Mouse (Mus musculus): Measurements from ENCODE around the gene Grid2. TPM values are rescaled to one million over a fixed set of nuclear protein-coding genes. Genes with fewer than 3 reads are reported as not detected.

The Grid2 gene
- total RNA-seq, 4 experiments from 2014 or later: 0.03 to 1.5 (median 0.22) TPM; not detected in 1

- no peak for DNase-seq
Measured at GRCm38 (mm10) chr6:64326936-64327335, 1071.3 kb downstream of the Grid2 start.

- DNase-seq: no peak
Measured at GRCm38 (mm10) chr6:64327876-64328275, 1072.2 kb downstream of the Grid2 start.

GRCm38 (mm10) chr6:64398413-64399098, 1142.9 kb downstream of the Grid2 start:
- DNase-seq: no peak

GRCm38 (mm10) chr6:64427658-64428057, 1172.0 kb downstream of the Grid2 start:
- no peak for DNase-seq

GRCm38 (mm10) chr6:64428898-64429297, 1173.2 kb downstream of the Grid2 start:
- no peak for DNase-seq

- no peak for DNase-seq
Measured at GRCm38 (mm10) chr6:64448127-64448526, 1192.5 kb downstream of the Grid2 start.

GRCm38 (mm10) chr6:64448864-64449355, 1193.2 kb downstream of the Grid2 start:
- no peak for DNase-seq

GRCm38 (mm10) chr6:64450770-64451169, 1195.1 kb downstream of the Grid2 start:
- DNase-seq: no peak

GRCm38 (mm10) chr6:64479884-64480283, 1224.2 kb downstream of the Grid2 start:
- DNase-seq: no peak

GRCm38 (mm10) chr6:64480592-64480991, 1224.9 kb downstream of the Grid2 start:
- DNase-seq: no peak

- DNase-seq: no peak
Measured at GRCm38 (mm10) chr6:64490313-64491067, 1234.8 kb downstream of the Grid2 start.

GRCm38 (mm10) chr6:64504394-64504793, 1248.7 kb downstream of the Grid2 start:
- no peak for DNase-seq

- no peak for DNase-seq
Measured at GRCm38 (mm10) chr6:64542168-64542567, 1286.5 kb downstream of the Grid2 start.

- no peak for DNase-seq
Measured at GRCm38 (mm10) chr6:64553645-64554044, 1298.0 kb downstream of the Grid2 start.

GRCm38 (mm10) chr6:64555220-64555619, 1299.5 kb downstream of the Grid2 start:
- no peak for DNase-seq

- no peak for DNase-seq
Measured at GRCm38 (mm10) chr6:64568599-64568998, 1312.9 kb downstream of the Grid2 start.

GRCm38 (mm10) chr6:64581338-64581737, 1325.7 kb downstream of the Grid2 start:
- DNase-seq: no peak

GRCm38 (mm10) chr6:64588487-64589205, 1333.0 kb downstream of the Grid2 start:
- DNase-seq: no peak

GRCm38 (mm10) chr6:64596261-64596660, 1340.6 kb downstream of the Grid2 start:
- DNase-seq: no peak

GRCm38 (mm10) chr6:64596835-64597234, 1341.2 kb downstream of the Grid2 start:
- DNase-seq: no peak

- no peak for DNase-seq
Measured at GRCm38 (mm10) chr6:64598144-64598561, 1342.5 kb downstream of the Grid2 start.

GRCm38 (mm10) chr6:64605753-64606152, 1350.1 kb downstream of the Grid2 start:
- DNase-seq: no peak

- DNase-seq: no peak
Measured at GRCm38 (mm10) chr6:64607041-64607440, 1351.4 kb downstream of the Grid2 start.
